11 mouse cellular contexts compared by ENCODE assay signal in the genomic region with DNA sequence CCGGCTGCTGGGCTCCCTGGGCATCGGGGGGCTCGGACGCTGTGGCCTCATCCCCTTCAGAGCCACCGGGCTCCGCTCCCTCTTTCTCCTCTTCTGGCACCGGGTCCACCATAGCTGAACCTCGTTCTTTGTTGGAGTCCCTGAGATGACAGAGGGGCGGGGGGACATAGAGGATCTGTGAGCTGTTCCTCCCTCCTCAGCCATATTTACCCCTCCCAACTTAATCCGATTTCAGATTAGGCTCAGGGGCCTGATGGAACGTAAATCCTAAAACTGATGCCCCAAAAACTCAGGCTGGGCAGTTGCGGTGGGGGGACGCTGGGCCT. TPM values are rescaled to one million over a fixed set of nuclear protein-coding genes. Genes with fewer than 3 reads are reported as not detected.
A peak's percentile ranks its signal among the peaks of the same experiment; 100 is the strongest.
DNase-seq lines count a peak whose midpoint lies in the region; ATAC-seq and TF ChIP-seq lines count a peak whose summit lies in the region.
"Had no signal": no experiment of that assay in that cellular context is flagged by ENCODE, and none has a peak within 500 bp of the region (broad histone marks: within the 10 kb centered on the region; RNA-seq: fewer than 3 reads in every experiment).

No protein-coding gene starts in this region.

- H3K36me3 ChIP-seq in heart, embryonic 10.5 days: no peaks in the 10 kb centered on the region
- no peaks in the 10 kb centered on the region for H3K36me3 ChIP-seq in limb, embryonic 15.5 days
- no peaks in the 10 kb centered on the region for H3K36me3 ChIP-seq in stomach, postnatal 0 days (ENCODE audit: control insufficient read depth, insufficient read depth, low read length)

- peaks cover 89% of the 10 kb centered on the region for H3K27me3 ChIP-seq in heart, embryonic 10.5 days (ENCODE audit: insufficient read depth, poor library complexity, severe bottlenecking)
- H3K27me3 ChIP-seq in limb, embryonic 15.5 days: peaks cover 76% of the 10 kb centered on the region
- peaks cover 24% of the 10 kb centered on the region for H3K27me3 ChIP-seq in stomach, postnatal 0 days (ENCODE audit: control insufficient read depth, insufficient read depth, low read length)

- H3K27ac ChIP-seq in heart, embryonic 10.5 days: peak overlapping the region; percentile 69; the same call in 1 of the 2 replicates
- no peak overlapping the region for H3K27ac ChIP-seq in limb, embryonic 15.5 days
- no peak overlapping the region for H3K27ac ChIP-seq in stomach, postnatal 0 days (replicated peaks)

- no peak for TF ChIP-seq EP300 in stomach, postnatal 0 days (optimal IDR thresholded peaks at IDR 0.05)

- intact Hi-C loops in left cerebral cortex, postnatal 10 days (cut with DNase I): no loop called here

- peak overlapping the region; percentile 98 for H3K4me2 ChIP-seq in limb, embryonic 15.5 days
- H3K4me2 ChIP-seq in stomach, postnatal 0 days (replicated peaks; ENCODE audit: low read depth): peak overlapping the region; percentile 95

- ATAC-seq in limb, embryonic 15.5 days (ENCODE audit: insufficient number of reproducible peaks, low FRiP score, low TSS enrichment, low read depth): no peak
- ATAC-seq in stomach, postnatal 0 days (ENCODE audit: low FRiP score, low TSS enrichment): no peak
- no peak for ATAC-seq in megakaryocyte progenitor cell, adult 5-6 weeks (replicated peaks; ENCODE audit: poor library complexity)

- H3K4me1 ChIP-seq in heart, embryonic 10.5 days: peaks cover 36% of the 10 kb centered on the region
- peaks cover 36% of the 10 kb centered on the region for H3K4me1 ChIP-seq in limb, embryonic 15.5 days
- peaks cover 12% of the 10 kb centered on the region for H3K4me1 ChIP-seq in stomach, postnatal 0 days (replicated peaks; ENCODE audit: control insufficient read depth, insufficient read depth)

- WGBS in heart, embryonic 10.5 days: 7% methylated on average over 13 of the region's 13 CpGs
- 11% methylated on average over 13 of the region's 13 CpGs for WGBS in limb, embryonic 15.5 days
- WGBS in stomach, postnatal 0 days: 18% methylated on average over 4 of the region's 13 CpGs

- H3K9me3 ChIP-seq in heart, embryonic 10.5 days: no peaks in the 10 kb centered on the region
- no peaks in the 10 kb centered on the region for H3K9me3 ChIP-seq in limb, embryonic 15.5 days
- H3K9me3 ChIP-seq in stomach, postnatal 0 days (ENCODE audit: control insufficient read depth, low read length): no peaks in the 10 kb centered on the region

- no peak for TF ChIP-seq CTCF in stomach, postnatal 0 days (IDR thresholded peaks at IDR 0.05; ENCODE audit: low read depth)

- no peak overlapping the region for H3K9ac ChIP-seq in limb, embryonic 15.5 days
- H3K9ac ChIP-seq in stomach, postnatal 0 days (ENCODE audit: low read length): no peak overlapping the region

- no peak for DNase-seq in heart, embryonic 10.5 days (ENCODE audit: low spot score)
- no peak for DNase-seq in heart, postnatal 4 days
- DNase-seq in right cerebral cortex, postnatal 4 days: peak; percentile 25
- no peak for DNase-seq in right cerebral cortex, postnatal 36 days (ENCODE audit: low spot score in 2 of 2)
- DNase-seq in stomach, postnatal 0 days (ENCODE audit: low spot score): no peak
- DNase-seq in left cerebral cortex, postnatal 10 days (ENCODE audit: extremely low spot score in 1 of 2, low spot score in 2 of 2): no peak
- DNase-seq: lung, adult 18-20 months had no signal

- H3K4me3 ChIP-seq in heart, embryonic 10.5 days: peak overlapping the region; percentile 72
- H3K4me3 ChIP-seq in limb, embryonic 15.5 days: peak overlapping the region; percentile 57
- H3K4me3 ChIP-seq in stomach, postnatal 0 days (ENCODE audit: low read depth, low read length): peak overlapping the region; percentile 57

RNA-seq across cellular contexts. Expression of gene Ccdc177, which starts 1.1 kb away (rescaled TPM):
- polyA plus RNA-seq in heart, embryonic 10.5 days (2016; fragmentation: Nextera tagmentation; extraction: Ambion mirVana): 0.03 TPM in 1 of 2 replicates, not detected in the other
- total RNA-seq in heart, postnatal 4 days (2021): under 1 TPM; 0.05 to 0.10 TPM
- polyA plus RNA-seq in limb, embryonic 15.5 days (2015; fragmentation: Nextera tagmentation; extraction: Ambion mirVana): 0.02 and 0.04 TPM in 2 replicates
- 0.06 and 0.07 TPM in 2 replicates for polyA plus RNA-seq in stomach, postnatal 0 days (2015; fragmentation: Nextera tagmentation; extraction: Ambion mirVana)
- total RNA-seq in left cerebral cortex, postnatal 10 days (2021): 10 to 100 TPM; 18.6 to 18.8 TPM
- total RNA-seq in megakaryocyte progenitor cell, adult 5-6 weeks (2015): not detected in 2 replicates
- 0.12 TPM in 1 of 2 replicates, not detected in the other for total RNA-seq in megakaryocyte progenitor cell, adult 5-6 weeks (2017)
- total RNA-seq: adrenal gland, postnatal 14 days had no signal
- polyA plus RNA-seq: C2C12 had no signal

RNA-seq across cellular contexts. Expression of gene Susd6, which starts 31.0 kb away (rescaled TPM):
- 14.9 and 16.5 TPM in 2 replicates for polyA plus RNA-seq in heart, embryonic 10.5 days (2016; fragmentation: Nextera tagmentation; extraction: Ambion mirVana)
- total RNA-seq in heart, postnatal 4 days (2021): 10 to 100 TPM; 46.3 to 49.6 TPM
- 18.4 and 19.7 TPM in 2 replicates for polyA plus RNA-seq in limb, embryonic 15.5 days (2015; fragmentation: Nextera tagmentation; extraction: Ambion mirVana)
- 12.3 and 12.9 TPM in 2 replicates for polyA plus RNA-seq in stomach, postnatal 0 days (2015; fragmentation: Nextera tagmentation; extraction: Ambion mirVana)
- total RNA-seq in left cerebral cortex, postnatal 10 days (2021): 10 to 100 TPM; 23.8 to 24.0 TPM
- total RNA-seq in megakaryocyte progenitor cell, adult 5-6 weeks (2015): 12.8 and 14.5 TPM in 2 replicates
- 15.9 and 19.4 TPM in 2 replicates for total RNA-seq in megakaryocyte progenitor cell, adult 5-6 weeks (2017)

Comparison
In these comparisons a context has a peak if more than half of its experiments do, and no peak if none do; other contexts are left out.
1. RNA of gene Ccdc177, which starts 1.1 kb away (total RNA-seq): 18.6 to 18.8 TPM in left cerebral cortex, postnatal 10 days; 0.12 TPM in megakaryocyte progenitor cell, adult 5-6 weeks and 0.05 to 0.10 TPM in heart, postnatal 4 days; every median in the first group is over 10 times any median in the second.
2. Peak in every context shown above with its lines, with median percentiles within 50 percentile points of each other: H3K4me3 ChIP-seq.